In genomic region chr4:82661215-82661614, GRCm38 (mm10) we compare ENCODE assay signal across 17 mouse cellular contexts. TPM values are rescaled to one million over a fixed set of nuclear protein-coding genes. Genes with fewer than 3 reads are reported as not detected.
"Had no signal": no experiment of that assay in that cellular context is flagged by ENCODE, and none has a peak within 500 bp of the region (broad histone marks: within the 10 kb centered on the region; RNA-seq: fewer than 3 reads in every experiment).

No protein-coding gene starts in this region.

- H3K4me1 ChIP-seq: megakaryocyte, embryonic 14.5 days; neural tube, embryonic 12.5 days; stomach, embryonic 15.5 days had no signal

- H3K9me3 ChIP-seq: lung, embryonic 15.5 days; megakaryocyte, embryonic 14.5 days; midbrain, embryonic 13.5 days; midbrain, embryonic 15.5 days; neural tube, embryonic 12.5 days; stomach, embryonic 15.5 days had no signal

- DNase-seq: lung, adult 2 months; lung, postnatal 14 days; lung, postnatal 36 days; right cerebral cortex, postnatal 14 days; thymus, adult 2 months; thymus, postnatal 25 days; thymus, postnatal 4 days had no signal

- H3K27ac ChIP-seq: lung, embryonic 15.5 days; macrophage; midbrain, embryonic 13.5 days; midbrain, embryonic 15.5 days; neural tube, embryonic 12.5 days; stomach, embryonic 15.5 days; stomach, postnatal 0 days had no signal

- H3K36me3 ChIP-seq: lung, embryonic 15.5 days; midbrain, embryonic 13.5 days; midbrain, embryonic 15.5 days; neural tube, embryonic 12.5 days; stomach, embryonic 15.5 days had no signal

- ATAC-seq: lung, postnatal 0 days; midbrain, embryonic 13.5 days; midbrain, embryonic 15.5 days had no signal

- H3K4me3 ChIP-seq: lung, embryonic 15.5 days; megakaryocyte, embryonic 14.5 days; midbrain, embryonic 13.5 days; midbrain, embryonic 15.5 days; neural tube, embryonic 12.5 days; stomach, embryonic 15.5 days had no signal

- H3K4me2 ChIP-seq: lung, embryonic 15.5 days; midbrain, embryonic 11.5 days; midbrain, embryonic 13.5 days; midbrain, embryonic 15.5 days; neural tube, embryonic 12.5 days; stomach, embryonic 15.5 days had no signal

- H3K9ac ChIP-seq: lung, embryonic 15.5 days; midbrain, embryonic 13.5 days; midbrain, embryonic 15.5 days; neural tube, embryonic 12.5 days; stomach, embryonic 15.5 days had no signal

- H3K27me3 ChIP-seq: lung, embryonic 15.5 days; megakaryocyte, embryonic 14.5 days; midbrain, embryonic 13.5 days; midbrain, embryonic 15.5 days; neural tube, embryonic 12.5 days; stomach, embryonic 15.5 days had no signal

RNA-seq across cellular contexts. Expression of gene Nfib, which starts 44.3 kb away (rescaled TPM):
- polyA plus RNA-seq: macrophage had no signal
